Mouse (Mus musculus) heart, adult 18-20 months (tissue): ENCODE measurements around the gene Cyp46a1. TPM values are rescaled to one million over a fixed set of nuclear protein-coding genes. Genes with fewer than 3 reads are reported as not detected.

Source experiments
- DNase-seq, 2 experiments: peaks; one replicate each; pipeline ENCODE4 v3.0.0; 2021 to 2022; ENCODE audit warnings: mixed read lengths in 1 of 2
- total RNA-seq, 2 experiments: library from RNA; stranded (reverse); gene quantifications; 2 replicates each; pipeline ENCODE4 v1.2.3; 2021

The Cyp46a1 gene
- total RNA-seq, 2 experiments from 2014 or later, result 0.45 to 0.95 TPM

DNA sequence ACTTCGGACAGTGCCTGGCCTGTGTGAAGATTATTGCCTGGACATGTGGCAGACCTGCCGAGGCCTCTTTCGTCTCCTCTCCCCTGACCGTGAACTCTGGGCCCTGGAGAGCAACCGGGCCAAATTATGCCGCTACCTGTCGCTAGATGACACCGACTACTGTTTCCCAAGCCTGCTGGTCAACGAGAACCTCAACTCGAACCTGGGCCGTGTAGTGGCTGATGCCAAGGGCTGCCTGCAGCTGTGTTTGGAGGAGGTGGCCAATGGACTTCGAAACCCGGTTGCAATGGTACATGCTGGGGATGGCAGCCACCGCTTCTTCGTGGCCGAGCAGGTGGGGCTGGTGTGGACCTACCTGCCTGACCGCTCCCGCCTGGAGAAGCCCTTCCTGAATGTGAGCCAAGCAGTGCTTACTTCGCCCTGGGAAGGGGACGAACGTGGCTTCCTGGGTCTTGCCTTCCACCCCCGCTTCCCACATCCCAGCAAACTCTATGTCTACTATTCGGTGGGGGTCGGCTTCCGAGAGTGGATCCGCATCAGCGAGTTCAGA lies 22.4 kb upstream of the Cyp46a1 start:
- DNase-seq, result no peak

DNA sequence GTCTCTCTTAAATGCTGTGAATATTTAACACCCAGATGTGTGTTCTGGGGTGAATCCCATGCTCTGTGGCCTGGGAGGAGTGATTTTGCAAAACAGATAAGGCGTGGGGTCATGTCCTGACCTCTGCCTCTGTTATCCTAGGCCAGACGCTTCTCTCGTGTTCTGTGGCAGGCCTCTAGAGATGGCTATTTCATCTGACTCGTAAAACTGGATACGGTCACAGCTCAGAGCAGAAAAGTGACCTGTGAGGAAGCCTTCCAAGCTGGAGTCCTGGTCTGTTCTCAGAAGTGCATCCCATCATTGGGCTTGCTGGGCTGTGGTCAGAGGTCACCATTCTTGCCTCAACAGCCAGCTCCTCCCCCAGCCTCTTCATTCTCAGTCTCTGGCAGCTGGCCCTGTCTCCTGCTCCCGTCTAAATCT lies 21.7 kb upstream of the Cyp46a1 start:
- DNase-seq, result no peak

DNA sequence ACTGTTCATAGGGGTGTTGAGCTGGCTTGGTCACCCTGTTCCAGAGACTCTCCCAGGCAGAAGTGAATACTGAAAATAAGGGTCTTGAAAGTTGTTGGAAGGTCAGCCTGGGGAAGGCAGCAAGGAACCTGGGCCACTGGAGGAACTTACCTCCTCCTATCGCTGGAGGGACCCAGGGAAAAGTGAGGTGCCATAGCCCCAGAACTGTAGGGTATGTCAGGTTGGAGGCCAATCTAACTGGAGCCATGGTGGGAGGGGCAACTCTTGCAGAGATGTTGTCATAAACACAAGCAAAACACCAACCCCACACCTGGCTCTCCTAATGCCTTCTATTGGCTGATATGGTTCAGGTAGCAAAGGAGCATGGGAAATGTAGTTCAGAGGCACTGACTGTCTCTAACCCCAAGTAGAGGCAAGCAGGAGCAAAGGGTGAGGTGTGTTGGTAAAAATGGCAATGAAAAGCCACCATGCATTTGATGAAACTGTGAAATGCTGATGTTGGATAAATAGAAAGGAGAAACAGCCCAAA lies 20.9 kb upstream of the Cyp46a1 start:
- no peak for DNase-seq

DNA sequence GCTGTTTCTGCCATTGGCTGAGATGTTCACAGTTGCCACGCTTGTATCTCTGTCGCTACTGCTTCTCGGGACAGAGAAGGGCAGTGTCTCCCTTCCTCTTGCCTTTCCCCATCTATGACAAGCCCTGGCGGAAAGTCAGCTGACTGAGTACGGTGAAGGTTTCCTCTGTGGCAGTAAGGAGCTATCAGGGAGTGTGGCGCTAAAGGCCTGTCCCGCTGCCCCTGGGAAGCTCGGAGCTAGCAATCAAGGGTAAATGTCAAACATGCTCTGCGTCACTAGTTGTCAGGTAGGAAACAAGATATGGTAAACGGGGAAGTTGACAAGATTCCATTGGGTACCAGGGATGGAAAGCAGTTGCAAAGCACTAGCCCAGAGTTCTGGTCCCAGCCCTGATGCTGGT lies 18.4 kb upstream of the Cyp46a1 start:
- DNase-seq, result no peak

DNA sequence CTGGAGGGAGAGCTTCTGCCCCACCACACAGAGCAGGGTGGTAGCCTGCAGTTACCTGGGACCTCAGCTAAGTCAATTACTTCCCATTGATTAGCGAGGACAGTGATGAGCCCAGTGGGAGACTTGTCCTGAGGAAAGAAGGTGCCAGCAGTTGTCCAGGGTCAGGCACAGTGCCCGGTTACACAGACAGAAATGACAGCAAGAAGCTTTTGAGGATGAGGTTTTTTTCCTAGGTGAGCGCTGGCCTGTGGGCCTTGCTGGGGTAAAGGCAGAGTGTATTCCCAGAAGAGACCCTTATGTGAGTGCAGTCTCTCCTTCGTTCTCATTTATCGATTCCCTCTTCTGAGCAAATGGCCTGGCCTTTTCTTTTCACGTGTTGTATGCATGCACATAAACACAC lies 17.5 kb upstream of the Cyp46a1 start:
- DNase-seq, result no peak

DNA sequence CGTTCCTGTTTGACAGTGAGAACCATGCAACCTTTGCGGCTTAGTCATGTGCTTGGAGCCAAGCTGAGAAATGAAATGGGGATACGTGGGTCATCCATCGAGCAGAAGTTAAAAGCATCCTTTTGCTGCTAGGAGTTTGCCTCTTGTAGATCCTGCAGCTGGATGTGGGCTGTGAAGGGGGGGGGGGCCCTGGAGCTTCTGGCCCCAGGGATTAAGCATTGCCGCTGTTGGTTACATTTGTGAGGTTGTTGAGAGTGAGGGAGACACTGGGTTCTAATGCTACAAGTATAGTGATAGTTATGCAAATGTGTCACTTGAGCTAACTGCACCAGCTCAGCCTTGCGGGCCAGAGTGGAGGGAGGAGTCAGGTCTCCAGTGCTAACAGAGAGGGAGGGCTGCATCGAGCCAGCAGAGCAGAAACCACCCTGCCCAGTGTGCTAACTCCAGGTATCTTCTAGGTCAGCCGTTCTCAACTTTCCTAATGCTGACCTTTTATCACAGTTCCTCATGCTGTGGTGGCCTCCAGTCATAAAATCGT lies 16.9 kb upstream of the Cyp46a1 start:
- DNase-seq, result no peak

DNA sequence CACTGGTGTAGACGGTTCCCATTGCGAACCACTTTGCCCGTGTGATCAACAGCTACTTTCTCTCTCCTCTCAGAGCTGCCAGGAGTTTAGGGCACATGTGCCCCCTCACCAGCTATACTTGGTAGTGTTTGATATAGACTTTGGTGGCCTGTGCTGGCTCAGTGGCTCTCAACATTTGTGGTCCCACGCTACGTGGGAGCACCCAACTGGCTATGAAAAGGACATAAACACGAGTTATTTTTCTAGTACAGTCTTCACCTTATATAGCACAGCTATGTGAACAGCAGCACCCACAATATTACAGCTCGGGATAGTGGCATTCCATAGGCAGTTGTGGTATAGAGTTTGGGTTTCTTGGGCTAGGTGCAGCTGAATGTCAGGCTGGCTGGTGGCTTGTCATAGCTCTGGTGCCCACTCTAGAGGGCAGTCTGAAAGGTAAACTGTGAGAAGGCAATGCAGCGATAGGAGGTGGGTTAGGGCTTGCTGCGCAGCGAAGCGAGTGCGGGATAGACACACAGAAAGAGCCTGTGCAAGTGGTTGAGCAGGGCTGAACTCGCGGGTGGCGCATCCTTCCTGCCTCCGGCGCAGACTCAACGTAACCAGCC lies 16.3 kb upstream of the Cyp46a1 start:
- no peak for DNase-seq

DNA sequence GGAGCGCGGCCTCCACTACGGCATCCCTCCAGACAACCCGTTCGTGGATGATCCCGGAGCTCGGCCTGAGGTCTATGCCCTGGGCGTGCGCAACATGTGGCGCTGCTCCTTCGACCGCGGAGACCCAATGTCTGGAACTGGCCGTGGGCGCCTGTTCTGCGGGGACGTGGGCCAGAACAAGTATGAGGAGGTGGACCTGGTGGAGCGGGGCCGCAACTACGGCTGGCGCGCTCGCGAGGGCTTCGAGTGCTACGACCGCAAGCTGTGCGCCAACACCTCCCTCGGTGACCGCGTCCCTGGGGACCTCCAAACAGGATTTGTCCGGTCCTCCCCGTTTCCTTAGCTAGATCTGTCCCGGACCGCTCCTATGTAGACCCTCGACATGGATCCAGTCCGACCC lies 15.7 kb upstream of the Cyp46a1 start:
- no peak for DNase-seq

DNA sequence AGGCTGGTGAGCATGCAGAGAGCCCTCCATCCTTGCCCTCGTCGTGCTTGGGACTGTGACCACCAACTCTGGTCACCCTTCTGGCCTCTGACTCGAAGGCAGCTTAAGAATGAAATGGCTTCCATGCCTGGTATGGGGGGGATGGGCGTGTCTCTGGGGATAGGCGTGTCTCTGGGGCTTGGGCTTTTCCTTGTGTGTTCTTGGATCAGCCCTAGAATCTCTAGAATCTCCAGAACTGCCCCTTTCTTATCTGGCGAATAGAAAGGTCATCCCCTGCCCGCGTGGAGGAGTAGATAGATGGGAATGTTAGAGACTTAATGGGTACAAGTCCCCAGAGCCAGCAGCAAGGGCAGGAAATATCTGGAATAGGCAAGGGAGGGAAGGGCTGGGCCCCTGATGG lies 14.1 kb upstream of the Cyp46a1 start:
- no peak for DNase-seq

DNA sequence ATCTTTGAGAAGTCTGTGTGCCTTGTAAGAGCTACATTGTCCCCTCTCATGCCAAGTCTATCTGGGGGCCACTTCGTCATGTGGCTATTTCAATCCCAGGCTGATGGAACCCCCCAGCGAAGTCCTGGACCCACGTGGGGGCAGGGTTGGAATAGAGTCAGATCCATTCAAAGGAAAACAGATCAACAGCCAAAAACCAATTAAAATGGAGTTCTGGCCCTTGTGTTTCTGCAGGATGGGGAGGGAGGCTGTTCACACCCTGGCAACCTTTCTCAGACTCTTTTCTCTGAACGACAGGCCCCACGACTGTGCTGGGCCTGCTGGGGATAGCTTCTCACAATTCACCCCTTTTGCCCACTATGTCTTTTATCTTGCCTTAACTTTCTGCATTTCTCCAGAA lies 7.8 kb upstream of the Cyp46a1 start:
- no peak for DNase-seq

DNA sequence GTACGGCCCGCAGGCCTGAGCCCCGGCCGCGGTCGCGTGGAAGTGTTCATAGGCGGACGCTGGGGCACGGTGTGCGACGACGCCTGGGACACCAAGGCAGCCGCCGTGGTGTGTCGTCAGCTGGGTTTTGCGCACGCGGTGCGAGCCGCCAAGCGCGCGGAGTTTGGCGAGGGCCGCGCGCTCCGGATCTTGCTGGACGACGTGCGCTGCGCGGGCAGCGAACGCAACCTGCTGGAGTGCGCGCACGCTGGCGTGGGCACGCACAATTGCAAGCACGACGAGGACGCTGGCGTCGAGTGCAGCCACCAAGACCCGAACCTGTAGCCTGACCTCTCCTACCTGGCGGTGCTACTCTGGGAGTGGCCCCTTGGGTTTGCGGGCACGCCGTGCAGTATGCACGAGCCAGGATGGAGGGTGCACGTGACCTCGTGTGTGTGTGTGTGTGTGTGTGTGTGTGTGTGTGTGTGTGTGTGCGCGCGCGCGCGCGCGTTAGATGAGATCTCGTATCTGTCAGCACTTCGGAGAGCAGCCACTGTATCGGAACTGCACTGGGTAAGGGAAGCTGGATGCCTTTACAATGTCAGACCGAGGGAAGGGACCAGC lies 6.2 kb upstream of the Cyp46a1 start:
- DNase-seq, result no peak

DNA sequence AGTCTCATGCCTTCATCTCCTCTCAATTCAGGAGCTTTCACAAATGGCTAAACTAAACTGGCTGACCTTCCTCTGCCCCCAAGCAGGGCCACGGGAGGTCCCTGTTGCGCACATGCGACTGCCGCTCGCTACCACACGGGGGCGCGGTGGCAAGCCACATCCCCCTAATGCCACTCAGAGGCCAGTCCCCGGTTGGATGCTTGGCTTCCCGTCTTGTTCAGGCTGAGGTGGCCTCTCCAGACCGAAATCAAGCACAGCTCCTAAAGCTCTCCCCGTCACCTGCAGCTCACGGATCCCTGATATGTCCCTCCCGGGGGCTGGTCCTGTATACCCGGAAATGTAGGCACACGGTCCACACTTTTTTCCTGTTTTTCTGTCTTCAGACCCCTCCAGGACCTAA lies 1.1 kb upstream of the Cyp46a1 start:
- peak; percentile 91 to 92 for DNase-seq

DNA sequence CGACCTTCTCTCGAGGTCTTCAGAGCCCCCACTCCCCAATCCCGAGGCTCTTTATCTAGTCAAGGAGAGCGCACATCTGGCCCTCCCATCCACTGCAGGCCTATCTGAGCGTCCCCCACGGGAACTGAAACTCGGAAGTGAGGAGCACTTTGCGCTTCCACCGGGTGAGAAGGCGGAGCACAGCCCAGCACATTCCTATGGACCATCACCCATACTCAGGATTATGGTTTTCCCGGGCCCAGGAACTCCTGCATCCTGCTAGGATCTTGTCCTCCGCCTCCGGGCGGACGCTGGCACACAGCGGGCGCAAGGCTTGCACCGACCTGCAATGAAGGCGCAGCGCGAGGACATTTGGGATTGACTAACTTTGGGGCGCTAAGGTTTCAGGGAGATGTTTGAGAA lies 699 bp upstream of the Cyp46a1 start:
- DNase-seq, result peak in 1 of 2 experiments; percentile 70

DNA sequence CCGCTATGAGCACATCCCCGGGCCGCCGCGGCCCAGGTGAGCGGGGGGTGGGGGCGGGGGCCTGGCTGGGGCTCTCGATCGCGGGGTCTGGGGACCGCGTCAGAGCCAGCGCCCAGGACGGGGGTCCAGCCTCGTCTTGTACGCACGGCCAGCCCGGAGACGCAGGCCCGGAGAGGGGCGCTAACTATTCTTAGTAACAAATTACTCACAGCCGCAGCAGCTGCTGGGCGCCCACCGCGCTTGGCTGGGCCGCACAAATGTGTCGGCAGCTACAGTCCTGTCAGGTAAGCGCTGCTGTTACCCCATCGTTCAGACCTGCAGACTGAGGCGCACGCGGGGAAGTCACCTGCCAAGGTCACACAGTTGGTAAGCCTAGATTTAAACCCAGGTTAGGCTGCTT lies 348 bp downstream of the Cyp46a1 start:
- no peak for DNase-seq

DNA sequence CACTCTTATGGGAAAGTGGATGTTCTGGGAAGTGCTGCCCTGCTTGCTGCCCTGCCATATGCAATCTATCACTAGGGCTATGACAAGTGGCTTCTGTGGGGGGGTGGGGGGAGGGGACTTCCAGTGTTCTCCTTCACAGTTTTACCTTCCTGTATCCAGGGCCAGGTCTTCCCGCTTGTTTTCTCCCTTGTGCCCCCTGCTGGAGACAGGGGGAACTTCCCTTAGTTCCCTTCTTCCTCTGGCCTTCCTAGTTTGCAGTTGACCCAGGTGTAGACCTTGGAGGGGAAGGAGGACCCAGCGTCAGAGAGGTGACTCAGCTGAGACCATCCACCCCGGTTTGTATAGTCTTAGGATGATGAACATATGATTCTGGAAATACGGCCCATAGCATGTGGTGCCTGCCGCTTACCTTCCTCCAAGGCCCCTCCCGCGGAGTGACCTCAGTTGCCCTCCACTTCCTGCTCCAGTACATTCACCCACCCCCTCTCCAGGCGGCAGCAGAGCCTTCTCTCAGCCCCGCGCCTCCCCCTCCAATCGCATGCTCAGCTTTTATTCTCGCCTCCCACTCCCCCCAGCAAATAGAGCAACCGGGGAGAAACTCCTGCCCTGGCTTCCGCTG lies 4.5 kb downstream of the Cyp46a1 start:
- DNase-seq, result peak; percentile 18 to 58

DNA sequence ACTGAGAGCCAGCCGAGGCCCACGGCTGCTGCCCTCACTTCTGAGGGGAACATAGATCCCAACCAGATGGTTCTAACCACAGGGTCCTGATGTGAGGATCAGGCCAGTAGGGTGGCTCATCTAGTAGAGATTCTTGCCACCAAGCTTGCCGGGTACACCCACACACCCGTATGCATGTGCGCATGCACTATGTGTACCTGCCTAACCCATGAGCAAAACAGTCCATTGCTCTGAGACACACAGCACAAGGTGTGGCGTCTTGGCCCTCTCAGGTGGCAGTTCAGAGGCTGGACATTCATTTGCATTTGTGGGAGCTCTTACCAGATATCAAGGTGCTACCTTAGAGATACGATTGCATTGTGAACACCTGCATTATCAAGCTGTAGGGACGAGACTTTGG lies 14.0 kb downstream of the Cyp46a1 start:
- no peak for DNase-seq

DNA sequence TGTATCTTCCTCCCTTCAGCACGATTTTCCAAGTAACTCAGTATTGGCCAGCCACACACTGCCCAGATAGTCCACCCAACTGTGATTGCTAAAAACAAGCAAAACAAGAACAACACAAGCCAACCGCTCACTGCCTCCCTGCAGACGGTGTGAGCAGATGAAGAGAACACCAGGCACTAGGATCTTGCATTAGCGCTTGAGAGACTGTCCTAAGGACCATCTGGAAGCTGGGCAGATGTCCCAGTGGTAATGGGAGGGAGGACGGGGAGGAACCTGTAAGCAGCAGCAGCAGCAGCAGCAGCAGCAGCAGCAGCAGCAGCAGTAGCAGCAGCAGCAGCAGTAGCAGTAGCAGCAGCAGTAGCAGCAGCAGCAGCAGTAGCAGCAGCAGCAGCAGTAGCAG lies 14.8 kb downstream of the Cyp46a1 start:
- no peak for DNase-seq

DNA sequence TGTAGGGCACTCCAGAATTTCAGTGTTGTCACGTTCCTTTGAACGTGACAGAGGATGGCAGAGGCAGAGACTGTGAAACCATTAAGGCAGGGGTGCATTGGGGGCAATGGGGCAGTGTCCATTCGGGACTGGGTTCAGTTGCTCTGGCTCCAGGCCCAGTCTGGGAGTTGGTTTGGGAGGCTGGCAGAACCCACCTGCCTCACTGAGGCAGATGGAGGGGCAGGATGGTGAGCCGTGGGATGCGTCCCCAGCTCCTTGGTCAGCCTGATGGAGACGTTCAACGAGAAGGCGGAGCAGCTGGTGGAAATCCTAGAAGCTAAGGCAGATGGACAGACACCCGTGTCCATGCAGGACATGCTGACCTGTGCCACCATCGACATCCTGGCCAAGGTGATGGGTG lies 16.8 kb downstream of the Cyp46a1 start:
- no peak for DNase-seq

DNA sequence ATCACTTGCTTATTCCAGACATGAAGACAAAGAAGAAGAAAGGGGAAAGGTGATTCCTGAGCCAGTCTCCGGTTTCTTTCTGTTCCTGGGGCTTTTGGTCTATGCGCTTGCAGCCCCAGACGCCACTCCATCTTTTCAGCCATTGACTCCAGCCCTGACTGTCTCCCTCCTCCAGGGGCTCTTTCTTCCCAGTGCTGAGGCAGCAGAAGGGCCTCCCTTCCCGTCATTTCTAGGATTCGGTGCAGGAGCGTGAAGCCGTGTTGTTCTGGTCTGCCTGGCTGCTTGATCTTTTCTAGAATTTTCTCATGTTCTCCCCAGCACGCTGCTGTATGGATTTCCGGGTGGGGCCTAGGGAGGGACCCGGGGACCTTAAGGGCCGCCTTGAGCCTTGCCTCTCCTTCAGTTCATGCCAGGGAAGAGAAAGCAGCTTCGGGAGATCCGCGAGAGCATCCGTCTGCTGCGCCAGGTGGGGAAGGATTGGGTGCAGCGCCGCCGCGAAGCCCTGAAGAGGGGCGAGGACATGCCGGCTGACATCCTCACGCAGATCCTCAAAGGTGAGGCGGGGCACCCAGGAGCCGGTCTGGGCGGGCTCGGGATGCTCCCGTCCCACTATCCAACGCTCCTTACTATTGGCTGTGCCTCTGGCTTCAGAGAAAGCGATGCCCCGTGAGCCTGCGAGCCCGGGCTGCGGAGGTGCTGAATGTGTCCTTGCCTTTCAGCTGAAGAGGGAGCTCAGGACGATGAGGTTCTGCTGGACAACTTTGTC lies 18.4 kb downstream of the Cyp46a1 start:
- DNase-seq, result no peak

DNA sequence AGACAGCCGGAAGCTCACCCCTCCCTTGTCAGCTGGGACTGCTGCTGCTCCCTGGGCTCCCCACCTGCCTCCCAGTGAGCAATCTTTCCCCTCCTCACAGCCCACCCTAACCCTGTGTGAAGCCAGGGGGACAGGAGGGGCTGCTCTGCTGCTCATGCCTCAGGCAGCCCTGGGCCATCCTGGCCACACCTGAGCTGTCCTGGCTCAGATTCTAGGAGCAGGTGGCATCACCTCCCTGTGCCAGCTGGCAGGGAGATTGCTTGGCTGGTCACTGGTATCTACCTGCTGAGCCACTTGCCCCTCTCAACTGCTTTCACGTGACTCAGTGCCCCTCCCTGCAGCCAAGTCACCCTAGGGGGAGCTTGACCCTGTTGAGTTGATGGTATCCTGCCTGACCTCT lies 20.1 kb downstream of the Cyp46a1 start:
- no peak for DNase-seq

DNA sequence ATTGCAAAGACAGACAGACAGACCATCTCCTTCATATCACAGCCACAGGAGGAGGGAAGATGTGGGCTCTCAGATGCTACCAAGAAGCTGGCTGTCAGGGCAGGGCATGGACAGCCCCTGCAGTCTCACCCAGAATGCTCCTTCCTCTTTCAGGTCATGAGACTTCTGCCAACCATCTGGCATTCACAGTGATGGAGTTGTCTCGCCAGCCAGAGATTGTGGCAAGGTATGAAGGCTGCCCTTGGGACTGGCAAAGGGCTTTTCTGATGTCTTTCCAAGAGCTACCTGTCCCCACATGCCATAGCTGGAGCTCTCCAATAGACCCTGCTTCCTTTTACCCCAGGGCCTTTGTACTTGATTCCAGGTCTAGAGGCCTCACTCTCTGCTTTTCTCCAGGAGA lies 21.1 kb downstream of the Cyp46a1 start:
- no peak for DNase-seq

DNA sequence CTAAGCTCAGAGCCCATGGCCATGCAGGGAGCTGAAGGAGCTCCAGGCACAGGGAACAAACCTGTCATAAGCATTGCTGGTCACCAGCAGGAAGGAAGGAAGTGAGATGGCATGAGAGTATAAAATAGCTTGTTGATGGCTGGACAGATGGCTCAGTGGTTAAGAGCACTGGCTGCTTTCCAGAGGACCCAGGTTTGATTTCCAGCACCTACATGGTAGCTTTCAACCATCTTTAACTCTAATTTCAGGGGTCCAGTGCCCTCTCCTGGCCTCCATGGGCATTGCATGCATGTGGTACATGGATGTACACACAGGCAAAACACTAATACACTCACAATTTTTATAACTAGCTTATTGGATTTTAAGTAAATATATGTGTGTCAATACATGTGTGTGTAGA lies 21.8 kb downstream of the Cyp46a1 start:
- no peak for DNase-seq

DNA sequence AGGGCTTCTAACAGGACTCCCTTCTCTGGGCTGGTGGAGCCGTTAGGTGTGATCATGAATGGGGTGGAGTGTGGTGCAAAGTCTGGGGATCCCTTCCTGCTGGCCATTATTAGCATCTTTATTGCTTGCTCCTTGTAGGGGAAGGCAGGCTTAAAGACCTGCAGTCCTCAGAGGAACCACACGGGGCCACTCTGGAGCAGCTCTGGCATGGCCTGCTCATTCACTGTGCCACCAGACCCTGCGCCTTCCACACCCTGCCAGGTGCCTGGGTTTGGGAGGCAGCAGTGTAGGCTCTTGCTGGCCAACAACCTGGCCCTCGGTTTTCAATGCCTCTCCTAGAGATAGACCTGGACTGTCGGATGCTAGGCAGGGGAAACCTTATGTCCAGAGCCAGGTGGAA lies 29.6 kb downstream of the Cyp46a1 start:
- peak; percentile 81 to 92 for DNase-seq
